Mouse (Mus musculus) layer of hippocampus, adult 9-10 months (tissue): ENCODE results near the gene Cttnbp2.

Experiments used
- DNase-seq: peaks from one replicate; pipeline ENCODE4 v3.0.0; 2022; ENCODE audit warnings: low spot score

Cttnbp2 gene

DNA sequence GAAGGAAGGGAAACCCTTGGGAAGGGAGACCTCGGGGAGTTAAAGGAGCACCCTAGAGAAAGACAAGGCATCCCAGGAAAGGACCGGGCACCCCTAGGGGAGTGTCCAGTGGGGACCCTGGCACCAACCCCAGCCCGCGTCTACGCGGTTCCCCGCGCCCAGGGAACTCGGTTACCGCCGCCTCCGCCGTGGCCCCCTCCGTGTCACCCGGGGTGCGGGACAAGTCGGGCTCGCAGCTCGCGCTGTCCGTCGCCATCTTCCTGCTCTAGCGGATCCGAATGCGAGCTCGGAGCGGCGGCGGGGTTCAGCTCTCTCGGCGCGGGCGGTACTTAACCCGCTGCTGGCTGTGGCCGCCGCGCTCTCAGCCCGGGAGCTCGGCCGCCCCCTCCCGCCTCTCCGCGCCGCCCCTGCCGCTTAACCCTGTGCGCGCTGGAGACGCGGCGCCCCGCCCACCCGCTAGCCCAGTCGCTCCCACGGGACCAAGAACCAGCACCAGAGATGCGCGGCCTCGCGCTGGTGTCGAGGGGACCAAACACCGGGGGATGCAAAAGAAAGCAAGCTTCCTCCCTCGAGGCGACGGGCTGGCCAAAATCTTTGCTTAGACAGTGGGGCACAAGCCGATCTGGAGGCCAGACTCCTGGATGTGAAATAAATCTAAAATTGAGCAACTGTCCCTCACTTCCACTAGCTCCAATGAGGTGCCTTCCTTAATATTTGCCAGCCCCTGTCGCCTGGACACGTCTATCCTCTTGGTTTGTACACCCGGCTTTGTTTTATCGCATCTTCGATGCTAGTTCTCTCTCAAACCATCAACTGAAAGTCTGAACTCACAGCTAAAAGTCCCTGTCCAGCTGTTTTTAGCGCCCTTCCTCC lies at the start of gene Cttnbp2:
Gene Cttnbp2, minus strand, starts transcription at position 364 of the 873 bp plus-strand sequence.
- DNase-seq, result no peak

DNA sequence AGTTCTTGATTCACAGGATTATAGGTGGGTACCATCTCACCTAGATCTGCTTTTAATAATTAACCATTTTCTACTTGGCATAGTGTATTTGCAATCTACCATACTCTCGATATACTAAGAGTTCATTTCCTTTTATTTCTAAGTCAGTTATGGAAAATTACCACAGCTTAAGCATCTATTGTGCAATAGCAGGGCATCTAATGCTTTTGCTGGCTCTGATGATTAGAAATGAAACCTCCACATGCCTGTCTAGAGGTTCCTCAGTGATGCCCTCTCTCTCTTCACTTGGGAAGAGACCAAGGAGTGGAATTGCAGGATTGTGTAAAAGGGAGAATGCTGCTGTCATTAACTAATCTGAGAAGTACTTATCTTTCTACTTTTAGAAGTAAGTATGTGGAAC lies 44.4 kb upstream of the Cttnbp2 start:
- no peak for DNase-seq

DNA sequence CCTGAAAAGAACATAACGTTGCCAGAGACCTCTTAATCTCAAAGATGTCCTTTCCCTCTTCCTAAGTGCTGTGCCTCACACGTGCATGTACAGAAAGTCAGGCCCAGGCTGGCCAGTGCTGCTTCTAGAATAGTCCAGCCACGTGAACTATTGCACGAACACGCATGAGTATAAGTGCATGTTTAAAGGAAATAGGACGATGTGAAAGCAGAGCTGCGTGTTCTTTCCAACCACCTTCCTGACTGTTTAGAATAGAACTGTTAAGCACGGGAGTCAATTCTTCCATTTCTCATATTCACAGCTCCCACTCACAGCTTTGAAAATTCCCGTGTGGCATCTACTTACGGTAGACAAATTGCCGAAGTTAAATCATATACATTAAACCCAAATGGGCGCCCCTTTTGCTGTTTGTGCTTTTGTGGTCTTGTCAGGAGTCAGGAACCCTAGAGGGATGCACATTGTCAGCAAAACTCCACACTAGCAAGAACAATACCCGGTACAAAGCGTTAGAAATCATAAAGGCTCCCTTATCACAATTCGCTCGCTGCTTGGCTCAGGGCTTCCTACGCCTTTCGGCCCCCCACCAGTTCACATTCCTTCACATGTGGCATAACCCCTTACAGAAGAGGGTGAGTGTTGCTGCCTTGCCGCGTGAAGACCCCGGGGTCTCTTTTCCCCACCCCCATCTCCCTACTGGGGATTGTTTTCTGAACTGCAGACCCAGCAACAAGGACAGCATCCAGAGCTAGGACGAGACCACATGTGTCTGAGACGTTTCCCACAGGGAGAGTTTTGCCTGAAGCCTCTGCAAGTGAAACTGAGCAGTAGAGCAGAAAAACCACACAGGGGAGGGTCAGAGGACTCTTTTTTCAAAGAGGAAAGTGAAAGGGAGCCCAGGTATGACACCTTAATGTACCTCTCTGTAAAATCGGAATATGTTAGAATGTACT lies 33.1 kb upstream of the Cttnbp2 start:
- DNase-seq, result no peak

DNA sequence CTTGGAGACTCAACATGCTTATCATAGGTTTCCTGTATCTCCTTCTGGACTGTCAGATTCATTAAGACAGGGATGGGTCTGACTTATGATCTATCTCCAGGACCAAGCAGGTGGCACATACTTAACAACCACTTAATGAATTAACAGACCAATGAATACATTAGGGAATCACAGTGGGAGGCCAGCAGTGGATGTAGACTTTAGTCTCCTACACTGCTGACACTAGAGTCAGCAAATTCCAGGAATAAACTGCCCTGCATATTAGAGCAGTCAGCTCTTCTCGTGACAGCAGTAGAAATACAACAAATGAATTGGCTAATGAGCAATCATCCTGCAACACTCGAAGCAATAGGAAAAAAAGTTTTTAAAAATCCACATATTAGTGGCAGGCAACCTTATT lies 29.2 kb upstream of the Cttnbp2 start:
- no peak for DNase-seq

DNA sequence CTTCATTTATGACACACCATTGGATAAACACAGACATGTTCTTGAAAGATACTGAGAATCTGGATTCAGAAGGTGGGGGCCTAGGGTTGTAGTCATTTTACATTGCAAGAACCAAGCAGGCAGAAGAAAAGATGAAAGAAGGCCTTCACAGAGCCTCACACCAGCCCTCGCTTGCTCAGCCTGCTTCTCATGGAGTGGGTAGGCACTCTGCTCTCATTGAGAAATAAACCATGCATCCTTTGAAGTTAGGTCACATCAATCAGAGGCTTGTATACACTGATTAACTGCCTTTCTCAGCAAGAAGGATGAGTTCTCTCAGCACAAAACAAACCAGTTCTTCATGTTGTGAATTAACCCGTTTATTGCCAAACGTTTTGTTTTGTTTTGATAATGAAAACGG lies 25.8 kb upstream of the Cttnbp2 start:
- no peak for DNase-seq

DNA sequence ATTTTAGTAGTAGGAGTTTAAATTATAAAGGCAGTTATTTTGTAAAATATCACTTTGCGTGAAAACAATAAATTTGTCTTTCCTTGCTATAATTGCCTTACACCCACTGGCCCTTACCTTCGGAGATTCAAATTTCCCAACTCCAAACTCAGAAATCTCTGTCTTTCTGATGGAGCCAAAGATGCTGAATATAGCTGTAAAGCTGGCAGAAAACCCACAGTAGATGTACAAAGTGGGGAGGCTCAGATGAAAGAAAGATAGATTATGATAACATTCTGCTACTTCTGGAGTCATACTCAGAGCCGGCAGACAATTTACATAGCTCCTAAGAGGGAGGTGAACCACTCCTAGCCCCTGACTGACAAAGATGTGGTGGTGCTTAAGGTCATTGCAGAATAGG lies 15.8 kb upstream of the Cttnbp2 start:
- no peak for DNase-seq

DNA sequence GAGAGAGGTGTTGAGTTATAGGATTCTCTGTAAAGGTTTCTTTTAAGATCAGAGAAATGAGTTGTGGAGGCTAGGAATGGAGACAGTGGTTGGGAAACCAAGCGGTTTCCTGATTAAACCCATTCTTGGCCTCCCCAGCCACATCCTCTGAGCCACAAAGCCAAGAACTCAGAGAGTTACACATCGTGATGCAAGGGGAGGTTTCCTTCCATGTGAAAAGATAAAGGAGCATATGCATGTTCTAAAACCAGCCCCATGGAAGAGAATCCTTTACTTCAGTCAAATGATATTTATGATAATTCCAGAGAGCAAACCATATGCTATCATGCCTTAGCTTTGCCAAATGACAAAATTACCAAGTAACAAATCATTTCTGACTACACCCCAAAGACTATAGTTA lies 3.0 kb upstream of the Cttnbp2 start:
- no peak for DNase-seq

DNA sequence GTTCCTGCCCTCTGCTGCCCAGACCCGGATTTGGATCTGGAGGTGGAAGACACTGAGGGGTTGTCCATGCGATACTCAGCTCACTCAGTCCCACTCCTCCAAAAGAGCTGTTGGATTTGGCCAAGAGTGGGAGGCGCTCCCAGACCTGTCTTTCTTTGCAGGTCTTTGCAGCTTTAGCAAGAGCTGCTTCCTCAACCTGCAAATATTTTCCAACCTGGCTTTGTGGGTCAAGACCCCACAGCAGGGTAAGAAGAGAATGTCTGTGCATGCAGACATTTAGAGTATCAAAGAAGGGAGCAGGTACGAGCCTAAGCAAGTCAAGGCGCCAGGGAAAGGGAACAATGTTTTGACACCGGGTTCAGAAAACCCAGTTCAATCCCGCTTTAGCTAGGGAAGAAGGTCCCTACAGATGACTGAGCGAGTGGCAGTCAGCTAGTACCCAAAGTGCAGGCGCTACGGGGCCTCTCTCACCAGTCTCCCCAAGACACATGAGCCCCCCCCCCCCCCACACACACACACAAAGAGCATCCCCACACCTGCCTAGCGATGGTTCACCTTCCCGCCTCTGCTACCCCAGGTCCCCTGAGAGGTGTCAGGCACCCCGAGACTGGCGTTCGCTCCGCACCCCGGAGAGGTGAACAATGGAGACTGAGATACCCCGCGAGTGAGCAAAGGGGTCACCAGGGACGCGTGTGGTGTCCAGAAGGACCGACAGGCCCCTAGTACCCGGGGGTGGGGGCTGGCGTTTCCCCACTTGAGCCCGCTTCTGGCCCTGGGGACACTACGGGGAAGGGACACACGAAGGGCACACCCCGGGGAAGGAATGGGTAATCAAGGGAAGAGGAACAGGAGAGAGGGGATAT lies 801 bp downstream of the Cttnbp2 start:
- DNase-seq, result no peak

DNA sequence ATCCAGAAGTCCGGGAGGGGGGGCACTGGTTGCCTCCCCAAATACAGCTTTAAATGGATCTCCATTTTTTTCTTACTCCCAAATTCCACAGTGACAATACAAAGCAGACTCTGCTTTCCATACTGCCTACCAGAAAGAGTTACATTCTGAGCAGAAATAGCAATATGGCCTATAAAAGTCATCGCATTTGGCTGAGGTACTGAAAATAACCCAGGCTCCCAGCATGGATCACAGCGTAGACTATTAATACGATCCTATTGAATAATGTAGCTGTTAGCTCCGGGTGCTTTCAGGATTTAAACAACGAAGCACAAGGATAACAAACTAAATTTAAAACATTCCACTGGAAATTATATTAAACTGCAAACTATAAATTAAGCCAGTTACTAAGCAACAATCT lies 2.8 kb downstream of the Cttnbp2 start:
- no peak for DNase-seq

DNA sequence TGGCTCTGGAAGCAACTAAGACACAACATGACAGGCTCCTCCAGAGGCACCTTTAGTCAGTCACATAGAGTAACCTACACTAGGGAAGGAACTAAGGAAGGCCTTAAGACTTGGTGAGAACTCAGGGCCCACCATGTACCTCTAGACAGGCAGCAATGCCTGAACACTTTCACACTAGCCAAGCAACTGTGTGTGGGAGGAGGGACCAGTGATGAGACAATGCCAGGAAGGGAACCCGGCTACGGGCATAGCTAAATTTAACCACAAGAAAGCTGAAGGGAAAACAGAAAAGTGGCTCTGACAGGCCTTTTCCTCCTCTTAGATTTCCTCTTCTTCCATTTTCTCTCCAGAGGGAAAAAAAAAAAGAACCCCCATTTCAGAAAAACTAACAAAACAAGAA lies 6.6 kb downstream of the Cttnbp2 start:
- DNase-seq, result no peak

DNA sequence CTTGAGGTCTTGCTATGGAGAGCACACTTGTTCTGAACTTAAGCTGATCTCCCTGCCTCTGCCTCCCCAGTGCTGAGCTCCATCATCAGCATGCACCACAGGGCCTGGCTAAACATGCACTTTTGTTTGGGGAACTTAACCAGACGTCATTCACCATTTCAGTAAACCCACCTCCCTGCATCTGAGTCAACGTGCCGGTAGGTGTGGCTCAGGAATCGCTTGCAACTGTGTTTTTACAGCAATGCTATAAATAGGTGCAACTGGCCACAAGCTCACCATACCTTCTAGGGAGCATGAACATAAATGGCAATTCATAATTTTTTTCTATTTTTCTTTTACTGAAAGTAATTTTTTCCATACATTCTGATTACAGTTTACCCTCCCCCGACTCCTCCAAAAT lies 14.8 kb downstream of the Cttnbp2 start:
- no peak for DNase-seq

DNA sequence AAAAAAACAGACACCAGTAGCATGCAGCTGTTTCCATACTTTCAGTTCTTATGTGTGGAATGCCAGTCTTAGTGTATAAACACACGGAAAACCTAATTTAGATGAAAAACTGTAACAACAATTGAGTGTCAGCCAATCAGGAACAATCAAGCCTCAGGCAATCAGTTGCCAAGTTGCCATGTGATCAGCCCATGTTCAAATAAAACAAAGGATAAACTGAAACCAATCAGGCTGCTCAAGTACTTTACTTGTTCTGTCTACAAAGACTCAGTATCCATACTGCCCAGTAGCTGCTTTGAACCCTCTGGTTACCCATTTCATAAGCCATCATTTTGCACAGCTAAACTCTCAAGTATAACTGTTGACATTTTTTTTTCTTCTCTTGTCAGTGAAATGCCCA lies 21.7 kb downstream of the Cttnbp2 start:
- DNase-seq, result no peak

DNA sequence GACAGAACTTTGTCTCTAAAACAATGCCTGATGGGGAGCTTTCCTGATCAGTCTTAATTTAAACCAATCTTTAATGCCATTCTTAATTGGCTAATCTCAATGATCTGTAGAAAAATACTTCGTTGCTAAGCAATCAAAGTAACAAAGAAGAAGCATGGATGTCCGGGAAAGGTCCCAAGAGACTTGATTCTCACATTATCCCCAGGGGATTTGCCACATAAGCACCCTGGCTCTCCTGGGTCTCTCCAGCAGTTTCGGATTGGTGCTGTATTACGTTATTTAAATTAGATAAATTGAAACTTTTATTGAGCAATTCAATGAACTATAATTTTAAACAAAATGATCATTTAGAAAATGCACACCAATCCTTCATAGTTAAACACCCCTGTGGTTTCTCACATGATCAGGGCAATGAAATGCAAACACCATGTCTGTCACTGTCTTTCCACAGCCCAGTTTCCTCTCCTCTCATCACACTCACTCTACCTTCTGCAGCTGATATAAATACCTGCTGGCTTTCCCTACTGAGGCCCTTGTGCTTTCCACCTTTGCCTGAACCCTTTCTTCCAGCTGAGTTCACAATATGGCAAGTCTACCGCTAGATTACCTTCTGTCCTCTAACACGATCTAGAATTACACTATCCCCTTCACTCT lies 22.3 kb downstream of the Cttnbp2 start:
- no peak for DNase-seq

DNA sequence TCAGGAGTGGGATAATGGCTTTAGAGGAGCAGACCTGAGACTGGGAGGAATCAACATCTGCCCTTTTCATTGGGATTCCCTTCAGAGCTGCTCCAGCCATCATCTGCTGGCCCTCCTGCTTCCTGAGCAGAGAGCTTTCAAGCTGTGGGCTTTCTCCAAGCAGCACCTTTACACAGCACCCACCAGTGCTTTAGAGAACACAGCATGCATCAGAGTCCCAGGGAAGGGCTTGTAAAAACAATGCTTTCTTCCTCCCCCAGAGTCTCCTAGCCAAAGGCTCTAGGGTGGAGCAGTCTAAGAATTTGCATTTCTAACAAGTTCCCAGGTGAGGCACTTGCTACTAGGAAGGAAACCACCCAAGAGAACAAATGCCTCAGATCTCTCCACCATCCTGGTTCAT lies 29.6 kb downstream of the Cttnbp2 start:
- DNase-seq, result no peak

DNA sequence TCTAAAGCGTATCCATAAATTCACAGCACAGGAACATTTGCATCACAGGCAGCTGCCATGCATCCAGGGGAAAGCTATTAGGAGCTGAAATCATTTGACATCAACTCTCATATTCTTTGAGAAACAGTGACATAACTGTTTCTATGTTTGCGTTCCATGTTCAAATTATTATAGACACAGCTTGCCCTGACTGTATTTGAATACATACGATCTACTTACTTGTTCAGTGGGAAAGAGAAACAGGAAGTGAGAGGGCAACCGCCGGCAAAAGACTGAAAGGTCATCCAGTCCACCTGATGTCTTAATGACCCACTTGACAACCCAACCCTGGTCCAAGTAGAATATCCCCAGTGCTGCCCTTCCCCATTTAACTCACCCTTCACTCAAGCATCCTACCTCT lies 30.6 kb downstream of the Cttnbp2 start:
- DNase-seq, result no peak

DNA sequence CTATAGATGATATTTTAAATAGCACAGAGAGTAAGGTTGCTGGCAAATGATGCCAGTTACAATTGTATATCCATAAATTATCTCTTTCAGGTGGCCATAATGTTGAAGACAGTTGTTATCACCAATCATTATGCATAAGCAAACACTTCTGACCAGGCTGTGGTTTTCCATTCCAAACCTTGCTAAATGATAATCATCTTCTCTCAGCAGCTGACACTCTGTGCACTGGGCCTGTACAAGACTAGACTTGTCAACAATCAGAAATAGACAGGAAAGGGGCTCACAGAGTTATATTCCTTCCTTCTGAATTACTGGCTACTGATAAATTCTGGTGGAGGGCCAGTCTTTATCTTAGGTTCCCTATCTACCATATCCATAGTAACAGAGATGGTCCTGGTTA lies 32.1 kb downstream of the Cttnbp2 start:
- no peak for DNase-seq

DNA sequence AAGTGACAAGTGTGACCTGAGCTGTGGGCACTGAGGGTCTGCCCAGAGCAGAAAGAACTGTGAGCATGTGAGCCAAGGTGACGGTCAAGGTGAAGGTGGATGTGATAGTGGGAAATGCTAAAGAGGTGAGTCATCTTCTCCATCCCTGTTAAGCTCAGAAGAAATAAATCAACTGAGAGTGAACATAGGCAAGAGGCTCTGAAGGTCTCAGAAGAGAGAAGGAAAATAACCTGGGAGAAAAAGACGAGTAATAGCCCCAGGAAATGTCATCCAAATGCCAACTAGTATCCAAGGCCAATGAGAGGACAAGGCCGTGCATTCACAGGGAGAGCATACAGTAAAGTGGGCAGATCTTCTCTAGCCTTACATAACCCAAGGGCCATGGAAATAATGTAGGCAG lies 32.9 kb downstream of the Cttnbp2 start:
- DNase-seq, result no peak

DNA sequence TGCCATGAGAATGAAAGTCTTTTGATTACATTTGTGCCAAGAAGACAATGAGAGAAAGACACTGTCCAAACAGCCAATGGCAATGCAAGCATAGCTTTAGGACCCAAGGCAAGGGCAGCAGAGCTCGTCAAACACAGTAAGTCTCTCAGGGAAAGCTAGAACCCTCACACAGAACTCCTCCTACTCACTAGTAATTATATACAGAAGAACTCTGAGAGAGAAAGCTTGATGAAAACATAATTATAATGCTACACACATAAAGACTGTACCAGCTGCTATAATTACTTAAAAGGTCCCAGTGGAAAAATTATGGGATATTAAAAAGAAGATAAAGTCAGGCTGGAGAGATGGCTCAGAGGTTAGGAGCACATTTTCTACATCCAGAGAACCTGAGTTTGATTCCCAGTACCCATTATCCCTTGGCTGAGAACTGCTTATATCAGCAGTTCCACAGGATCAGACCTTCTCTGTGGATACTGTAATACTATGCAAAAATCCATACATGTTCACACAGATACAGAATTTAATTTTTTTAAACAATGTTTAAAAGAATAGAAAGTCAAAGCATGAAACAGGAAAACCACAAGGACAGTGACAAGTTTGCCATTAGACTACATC lies 37.2 kb downstream of the Cttnbp2 start:
- no peak for DNase-seq

DNA sequence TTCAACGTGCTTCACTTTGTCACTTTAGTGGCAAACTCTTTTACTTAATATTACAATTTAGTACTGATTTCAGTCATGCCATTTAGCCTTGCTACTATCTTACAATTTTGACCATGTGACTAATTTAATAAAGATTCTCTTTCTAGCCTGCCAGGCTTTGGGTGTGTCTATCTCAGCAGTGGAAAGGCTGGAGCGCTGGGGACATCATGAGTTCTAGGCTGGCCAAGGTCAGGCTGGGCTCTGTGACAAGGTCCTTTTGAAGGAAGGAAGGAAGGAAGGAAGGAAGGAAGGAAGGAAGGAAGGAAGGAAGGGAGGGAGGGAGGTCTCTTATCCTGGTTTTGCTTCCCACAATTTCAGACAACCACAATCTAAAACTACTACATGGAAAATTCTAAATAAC lies 39.7 kb downstream of the Cttnbp2 start:
- DNase-seq, result no peak

DNA sequence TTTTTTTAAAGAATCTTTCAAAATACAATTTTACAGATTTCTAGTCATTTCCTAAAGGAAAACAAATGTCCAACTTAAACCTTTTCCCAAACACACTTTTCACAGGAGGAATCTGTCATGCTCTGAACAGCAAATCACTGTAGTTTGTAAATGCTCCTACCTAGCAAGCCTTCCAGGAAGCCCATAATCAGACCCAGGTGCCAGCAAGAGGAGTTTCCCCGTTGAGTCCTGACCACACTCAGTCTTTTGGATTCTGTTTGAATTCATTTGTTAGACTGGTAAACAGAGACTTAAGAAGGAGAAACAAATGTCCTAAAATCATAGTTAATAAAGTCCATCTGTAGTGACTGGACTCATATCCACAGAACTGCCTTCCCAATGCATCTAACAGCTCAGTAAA lies 40.1 kb downstream of the Cttnbp2 start:
- no peak for DNase-seq

DNA sequence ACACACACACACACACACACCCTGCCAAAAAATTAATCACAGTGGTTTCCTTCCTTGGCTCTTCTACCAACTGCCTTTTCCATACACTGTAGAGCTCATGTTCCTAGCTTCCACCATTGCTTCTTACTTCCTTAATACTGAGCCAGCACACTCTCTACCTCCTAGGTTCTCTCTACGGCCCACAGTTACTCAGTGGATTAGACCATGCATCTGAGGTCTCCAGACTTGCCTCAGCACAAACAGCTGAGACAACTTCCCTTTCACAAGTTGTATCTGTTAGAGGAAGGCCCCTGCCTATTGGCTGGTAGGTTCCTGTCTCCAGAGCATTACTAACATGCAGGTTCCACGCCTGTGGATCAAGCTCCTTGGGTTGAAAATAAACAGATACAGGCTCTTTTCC lies 45.4 kb downstream of the Cttnbp2 start:
- DNase-seq, result no peak
